Mouse (Mus musculus): Measurements from ENCODE around the gene Ring1.

The Ring1 gene

DNA sequence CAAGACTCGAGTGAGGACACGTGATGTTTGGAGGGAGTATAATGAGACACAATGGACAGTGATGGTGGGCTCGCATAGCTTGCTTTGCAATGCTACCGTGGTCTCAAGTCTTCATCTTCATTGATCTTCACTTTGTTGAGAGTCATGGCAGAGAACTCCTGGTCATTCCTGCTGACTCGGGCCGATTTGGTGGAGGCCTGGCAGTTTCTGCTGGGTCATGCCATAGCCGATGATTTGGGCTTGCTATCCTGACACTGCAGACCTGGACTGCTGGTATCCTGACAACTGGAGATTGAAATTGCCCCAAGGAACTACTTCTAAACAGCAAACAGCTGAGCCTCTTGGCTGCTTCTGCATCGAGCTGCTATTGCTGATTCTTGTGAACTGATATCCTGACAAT lies 29.5 kb downstream of the Ring1 start:
- no peak for DNase-seq (ENCODE audit: low spot score in 2 of 2)

DNA sequence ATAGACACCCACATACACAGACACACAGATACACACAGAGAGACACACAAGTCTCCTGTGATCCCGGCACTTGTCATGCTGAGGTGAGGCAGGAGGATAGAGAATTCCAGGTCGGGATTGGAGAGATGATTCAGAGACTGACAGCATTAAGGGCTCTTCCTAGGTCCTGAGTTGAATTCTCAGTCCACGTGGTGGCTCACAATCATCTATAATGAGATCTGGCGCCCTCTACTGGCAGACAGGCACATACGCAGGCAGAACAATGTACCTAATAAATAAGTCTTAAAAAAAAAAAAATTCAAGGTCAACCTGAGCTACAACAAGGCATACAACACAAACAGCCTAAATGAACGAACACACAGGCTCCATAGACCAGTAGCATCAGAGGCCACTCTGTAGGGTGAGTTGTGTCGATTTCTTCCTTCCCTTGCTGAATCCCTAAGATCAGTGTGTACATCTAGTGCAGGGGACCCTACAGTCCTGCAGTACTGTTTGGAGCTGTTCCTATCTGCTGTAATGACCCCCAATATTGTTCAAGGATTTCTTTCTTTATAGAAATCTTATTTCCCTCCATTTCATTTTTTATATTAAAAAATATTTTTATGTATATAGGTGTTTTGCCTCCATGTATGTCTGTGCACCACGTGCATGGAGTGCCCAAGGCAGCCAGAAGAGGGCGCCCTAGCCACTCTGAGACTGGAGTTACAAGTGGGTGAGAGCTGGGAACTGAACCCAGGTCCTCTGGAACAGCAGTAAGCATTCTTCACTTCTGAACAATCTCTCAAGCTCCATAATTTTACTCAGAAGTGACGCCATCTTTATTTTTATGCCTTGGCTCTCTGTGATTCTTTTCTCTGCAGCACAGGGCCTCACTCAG lies 32.5 kb downstream of the Ring1 start:
- DNase-seq (ENCODE audit: low spot score in 2 of 2), result peak; percentile 37 to 81

DNA sequence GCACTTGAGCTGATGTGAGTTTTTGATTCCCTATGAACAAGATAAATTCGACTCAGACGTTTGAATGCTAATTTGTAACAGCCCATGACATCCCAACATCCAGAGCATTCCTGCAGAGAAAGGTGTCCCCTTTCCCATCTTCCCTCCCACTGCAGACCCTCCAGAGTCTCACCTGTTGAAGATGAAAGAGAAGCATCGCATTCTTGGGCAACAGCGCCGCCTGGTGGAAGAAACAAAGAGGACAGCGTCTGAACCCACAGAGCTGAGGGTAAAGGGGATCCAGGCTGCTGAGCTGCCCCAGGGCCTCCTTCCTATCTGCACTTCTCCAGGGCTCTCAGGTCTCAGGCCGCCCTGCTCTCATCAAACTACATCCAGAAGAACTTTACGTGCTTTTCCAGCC lies 42.3 kb downstream of the Ring1 start:
- DNase-seq (ENCODE audit: low spot score in 2 of 2), result peak; percentile 68 to 85

DNA sequence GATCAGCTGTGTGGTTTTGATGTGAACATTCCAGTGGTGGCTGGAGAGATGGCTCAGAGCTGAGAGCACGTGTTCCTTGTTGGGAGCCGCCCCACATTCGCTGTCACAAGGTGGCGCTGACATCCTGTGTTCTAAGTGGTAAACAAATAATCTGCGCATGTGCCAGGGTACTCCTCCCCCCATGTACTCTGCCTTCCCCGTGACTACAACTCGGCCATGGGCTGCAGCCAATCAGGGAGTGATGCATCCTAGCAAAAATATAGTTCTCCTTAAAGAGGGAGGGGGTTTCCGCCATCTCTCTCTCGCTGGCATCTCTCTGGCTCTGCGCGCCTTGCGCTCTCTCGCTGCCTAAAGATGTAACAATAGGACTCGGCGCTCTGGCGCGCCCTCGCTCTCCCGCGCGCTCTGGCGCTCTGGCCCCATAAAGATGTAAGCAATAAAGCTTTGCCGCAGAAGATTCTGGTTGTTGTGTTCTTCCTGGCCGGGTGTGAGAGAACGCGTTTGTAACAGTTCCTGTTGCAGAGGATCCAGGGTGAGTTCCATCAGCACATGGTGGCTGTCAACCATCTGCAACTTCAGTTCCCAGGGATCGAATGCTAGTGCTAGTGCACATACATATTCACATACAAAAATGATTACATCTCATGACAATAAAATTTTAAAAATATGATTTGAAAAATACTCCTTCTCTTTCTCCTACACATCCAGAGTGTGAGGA lies 43.1 kb downstream of the Ring1 start:
- DNase-seq (ENCODE audit: low spot score in 2 of 2), result peak; percentile 50 to 87

DNA sequence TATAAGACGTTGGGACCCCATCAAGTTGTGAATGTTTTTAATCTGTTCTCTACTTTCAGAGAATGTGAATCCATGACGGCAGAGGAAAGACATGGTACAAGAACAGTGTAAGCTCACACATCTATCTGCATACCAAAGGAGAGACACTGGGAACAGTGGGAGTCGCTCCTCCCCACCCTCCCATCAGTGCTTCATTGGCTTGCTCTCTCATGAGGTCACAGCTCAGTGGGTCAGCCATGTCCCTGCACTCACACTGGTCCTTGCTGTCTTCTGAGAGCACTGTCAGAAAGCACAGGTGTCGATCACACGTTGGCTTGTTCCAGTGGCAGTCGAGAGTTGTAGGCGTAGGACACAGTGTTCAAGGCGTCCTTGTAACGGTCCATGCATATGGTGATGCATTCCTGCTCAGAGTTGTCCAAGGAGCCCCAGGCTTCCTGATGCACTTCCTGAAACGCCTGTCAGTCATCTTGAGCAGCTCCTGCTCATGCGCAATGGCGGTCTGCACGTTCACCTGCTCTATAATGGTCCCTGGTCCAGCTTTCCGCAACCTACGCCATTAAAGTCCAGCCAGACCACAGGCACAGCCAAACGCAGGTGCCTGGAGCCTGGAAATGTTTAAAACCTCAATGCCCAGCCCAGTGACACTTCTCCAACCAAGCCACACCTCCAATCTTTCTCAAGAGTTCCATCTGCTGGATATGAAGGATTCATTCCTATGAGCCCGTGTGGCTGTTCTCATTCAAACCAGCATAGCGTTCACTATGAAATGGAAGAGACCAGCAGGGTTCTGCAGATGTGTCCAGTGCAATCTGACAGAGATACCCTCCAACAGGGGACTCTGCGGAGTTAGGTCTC lies 44.1 kb downstream of the Ring1 start:
- no peak for DNase-seq (ENCODE audit: low spot score in 2 of 2)

DNA sequence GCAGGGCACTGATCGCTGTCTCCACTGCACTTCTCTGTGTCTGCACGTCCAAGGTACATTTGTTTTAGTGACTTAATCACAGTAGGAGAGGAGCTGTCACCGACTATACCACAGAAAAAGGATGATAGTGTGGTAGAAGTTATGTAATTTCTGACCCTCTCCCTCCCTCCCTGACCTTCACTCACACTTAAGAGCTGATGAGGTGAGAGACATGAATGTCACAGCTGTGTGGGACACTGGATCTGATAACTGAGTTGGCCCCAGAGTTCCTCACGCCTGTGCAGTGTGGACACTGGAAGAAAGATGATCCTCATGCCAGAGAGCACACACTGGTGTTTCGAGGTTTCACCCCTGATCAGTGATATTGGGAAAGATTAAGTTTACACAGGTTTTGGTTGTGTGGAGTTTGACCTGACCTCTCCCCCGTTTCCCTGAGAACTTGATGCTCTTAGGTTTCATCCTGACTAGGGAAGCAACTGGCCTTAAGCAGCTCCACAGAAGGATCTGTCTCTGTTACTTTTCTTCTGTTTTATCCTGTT lies 44.9 kb downstream of the Ring1 start:
- no peak for DNase-seq (ENCODE audit: low spot score in 2 of 2)

DNA sequence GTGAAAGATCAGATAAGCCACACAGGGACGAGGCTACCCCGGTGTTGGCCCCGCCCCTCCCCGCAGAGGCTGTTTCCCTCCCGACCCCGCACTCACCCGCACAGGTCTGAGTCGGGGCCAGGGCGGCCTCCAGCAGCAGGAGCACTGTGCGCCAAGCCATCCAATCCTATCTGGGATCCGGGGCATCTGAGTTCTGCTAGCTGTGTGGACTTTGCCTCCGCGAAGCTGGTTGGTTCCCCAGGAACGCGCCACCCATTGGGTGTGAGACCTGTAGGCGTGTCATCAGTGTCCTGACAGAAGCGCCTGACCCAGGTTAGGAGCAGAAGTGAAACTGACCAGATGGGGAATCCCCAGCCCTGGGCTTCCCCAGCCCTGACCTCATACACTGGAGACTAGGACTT lies 45.8 kb downstream of the Ring1 start:
- DNase-seq (ENCODE audit: low spot score in 2 of 2), result peak; percentile 55 to 81

DNA sequence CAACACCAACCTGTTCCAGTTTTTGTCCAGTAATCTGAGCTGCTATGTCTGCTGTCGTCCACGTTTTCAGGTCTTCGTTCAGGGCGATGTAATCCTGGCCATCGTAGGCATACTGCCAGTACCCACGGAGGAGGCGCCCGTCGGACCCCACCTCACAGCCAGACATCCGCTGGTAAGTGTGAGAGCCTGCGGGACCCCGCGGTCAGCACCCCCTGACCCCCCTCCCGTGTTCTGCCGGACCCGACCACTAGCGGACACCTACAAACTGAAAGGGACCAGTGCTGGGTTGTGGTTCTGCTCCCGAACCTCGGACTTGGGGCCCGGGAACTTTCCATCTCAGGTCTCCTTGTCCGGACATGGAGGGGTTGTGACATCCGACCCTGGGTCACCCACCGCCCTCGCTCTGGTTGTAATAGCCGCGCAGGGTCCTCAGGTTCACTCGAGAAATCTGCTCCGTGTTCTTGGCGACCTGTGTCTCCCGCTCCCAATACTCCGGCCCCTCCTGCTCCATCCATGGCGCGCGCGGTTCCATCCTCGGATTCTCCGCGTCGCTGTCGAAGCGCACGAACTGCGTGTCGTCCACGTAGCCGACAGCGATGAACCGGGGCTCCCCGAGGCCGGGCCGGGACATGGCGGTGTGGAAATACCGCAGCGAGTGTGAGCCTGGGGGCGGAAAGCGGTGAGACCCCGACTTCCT lies 46.5 kb downstream of the Ring1 start:
- peak in 1 of 2 experiments; percentile 22 for DNase-seq (ENCODE audit: low spot score in 2 of 2)

DNA sequence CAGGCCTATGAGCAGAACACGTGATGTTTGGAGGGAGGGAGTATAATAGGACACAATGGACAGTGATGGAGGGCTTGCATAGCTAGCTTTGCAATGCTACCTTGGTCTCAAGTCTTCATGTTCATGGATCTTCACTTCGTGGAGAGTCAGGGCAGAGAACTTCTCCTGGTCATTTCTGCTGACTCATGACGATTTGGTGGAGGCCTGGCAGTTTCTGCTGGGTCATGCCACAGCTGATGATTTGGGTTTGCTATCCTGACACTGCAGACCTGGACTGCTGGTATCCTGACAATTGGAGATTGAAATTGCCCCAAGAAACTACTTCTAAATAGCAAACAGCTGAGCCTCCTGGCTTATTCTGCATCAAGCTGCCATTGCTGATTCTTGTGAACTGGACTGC lies 50.9 kb downstream of the Ring1 start:
- DNase-seq (ENCODE audit: low spot score in 2 of 2), result no peak

DNA sequence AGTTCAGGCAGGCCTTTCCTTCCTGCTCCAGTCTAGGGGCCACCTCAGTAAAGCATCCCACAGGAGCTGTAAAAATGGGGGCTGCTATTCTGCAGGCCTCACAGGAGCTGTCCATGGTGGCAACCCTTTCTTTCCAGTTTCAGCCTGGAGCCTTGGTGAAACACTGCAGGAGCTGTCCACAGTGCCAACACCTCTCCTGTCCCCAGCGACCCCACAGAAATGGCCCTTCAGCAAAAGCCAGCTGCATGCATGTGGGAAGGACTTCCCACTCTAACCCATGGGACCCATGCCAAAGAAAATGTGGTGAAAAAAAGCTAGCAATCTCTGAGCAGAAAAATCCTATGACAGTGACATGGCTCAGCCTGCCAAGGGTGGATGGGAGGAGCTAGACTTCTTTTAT lies 51.8 kb downstream of the Ring1 start:
- peak in 1 of 2 experiments; percentile 56 for DNase-seq (ENCODE audit: low spot score in 2 of 2)

Data from spleen, postnatal 10 days (tissue).